Mouse (Mus musculus) right cerebral cortex, postnatal 10 days (tissue): ENCODE measurements around the gene Otoa.

Experiments
- DNase-seq, 2 experiments: peaks; one replicate each; pipeline ENCODE4 v3.0.0; 2021; ENCODE audit warnings: low spot score in 2 of 2

The Otoa gene

GRCm38 (mm10) chr7:121081350-121081749 is at the start of gene Otoa:
TSS of gene Otoa (plus strand) at chr7:121081650.
- DNase-seq: no peak

GRCm38 (mm10) chr7:121033856-121034652 is 47.4 kb upstream of the Otoa start, which contains the start of gene Mettl9:
TSS of gene Mettl9 (plus strand) at chr7:121034445.
- peak; percentile 97 for DNase-seq

- DNase-seq: no peak
Measured at GRCm38 (mm10) chr7:121034701-121035141, 46.7 kb upstream of the Otoa start.

DNA sequence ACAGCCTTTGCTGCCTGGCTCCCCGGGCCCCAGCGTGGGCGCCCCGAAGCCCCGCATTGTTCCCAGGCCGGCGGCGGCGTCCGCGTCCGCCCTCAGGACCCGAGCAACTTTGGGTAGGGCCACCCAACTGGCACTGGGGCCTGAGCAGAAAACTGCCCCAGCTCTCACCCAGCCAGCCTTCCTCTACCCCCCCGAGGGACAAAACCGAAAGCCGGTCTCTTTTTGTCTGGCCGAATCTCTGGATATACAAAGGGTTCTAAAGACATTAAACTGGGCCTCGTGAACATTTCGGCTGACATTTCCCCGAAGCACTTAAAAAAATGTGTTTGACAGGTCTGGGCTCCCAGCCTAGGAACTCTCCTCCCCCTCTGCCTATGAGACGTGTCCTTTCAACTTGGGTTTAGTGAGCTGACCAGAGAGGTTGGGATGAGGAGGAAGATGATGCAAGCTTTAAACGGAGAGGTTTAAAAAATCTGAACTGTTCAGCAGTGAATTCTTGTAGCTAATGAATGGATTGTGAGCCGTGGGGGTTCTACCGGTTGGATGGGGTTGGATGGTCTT is 46.2 kb upstream of the Otoa start:
- peak; percentile 33 to 48 for DNase-seq

DNA sequence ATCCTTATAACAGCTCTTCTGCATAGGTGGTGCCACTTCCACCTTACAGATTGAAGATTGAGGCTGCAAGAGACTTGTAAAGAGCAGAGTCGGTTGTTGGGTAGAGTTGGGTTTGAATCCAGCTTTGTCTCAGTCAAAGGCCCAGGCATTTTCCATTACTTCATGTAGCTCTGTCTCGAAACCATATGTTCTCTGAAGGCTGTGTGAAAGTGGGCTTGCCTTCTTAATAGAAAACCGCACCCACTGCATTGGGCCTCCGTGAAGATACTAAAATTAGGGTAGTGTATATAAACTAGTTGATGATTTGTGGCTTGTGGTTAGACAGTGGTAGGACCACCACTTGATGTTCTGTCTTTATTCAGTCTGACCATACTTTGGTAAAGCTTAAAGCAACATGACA is 40.9 kb upstream of the Otoa start:
- no peak for DNase-seq

DNA sequence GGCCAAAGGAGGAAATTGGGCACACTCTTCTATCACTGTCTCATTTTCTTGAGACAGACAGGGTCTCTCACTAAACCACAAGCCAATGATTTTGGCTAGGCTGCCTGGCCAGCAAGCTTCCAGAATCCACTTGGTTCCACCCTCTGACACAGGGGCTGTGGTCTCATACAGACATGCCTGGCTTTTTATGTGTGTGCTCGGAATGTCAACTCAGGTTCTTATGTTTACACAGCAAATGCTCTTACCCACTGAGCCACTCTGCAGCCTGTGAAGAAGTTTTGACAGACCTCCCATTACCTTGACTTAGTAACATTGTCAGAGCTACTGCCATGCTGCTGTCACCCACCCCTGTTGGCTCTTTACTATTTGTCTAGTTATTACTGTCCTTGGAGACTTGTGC is 39.5 kb upstream of the Otoa start:
- no peak for DNase-seq

DNA sequence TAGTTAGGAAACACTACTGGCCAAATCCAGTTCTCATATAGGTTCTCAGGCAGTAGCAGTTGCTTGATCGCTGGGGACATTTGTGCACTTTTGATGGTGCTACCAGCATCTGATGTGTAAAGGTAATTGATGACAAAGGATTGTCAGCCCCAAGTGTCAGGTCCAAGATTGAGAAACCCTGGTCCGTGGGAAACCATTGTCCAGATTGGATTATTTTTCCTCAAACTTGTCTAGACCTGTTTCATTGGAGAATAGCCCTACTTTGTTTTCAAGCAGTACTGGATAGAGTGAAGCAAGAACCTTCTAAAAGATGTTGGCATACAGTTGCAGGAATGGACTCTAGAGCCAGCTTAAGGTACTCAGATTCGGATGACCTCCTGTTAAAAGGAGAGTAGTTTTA is 38.4 kb upstream of the Otoa start:
- no peak for DNase-seq

GRCm38 (mm10) chr7:121043510-121043909 is 37.9 kb upstream of the Otoa start:
- no peak for DNase-seq

DNA sequence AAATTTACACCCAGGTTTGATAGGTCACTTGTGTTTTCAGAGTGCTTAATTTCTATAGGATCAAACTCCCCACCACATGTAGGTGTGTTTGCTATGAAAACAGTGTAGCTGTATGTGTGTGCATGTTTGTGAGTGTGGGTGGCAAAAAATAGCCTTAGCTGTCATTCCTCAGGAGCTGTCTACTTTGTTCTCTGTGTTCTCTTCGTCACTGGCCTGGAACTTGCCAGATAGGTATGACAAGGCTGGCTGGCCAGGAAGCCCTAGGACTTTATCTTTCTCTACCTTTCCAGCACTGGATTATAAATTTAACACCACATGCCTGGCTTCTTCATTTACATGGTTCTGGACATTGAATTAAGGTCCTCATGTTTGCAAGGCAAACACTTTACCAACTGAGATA is 37.2 kb upstream of the Otoa start:
- DNase-seq: no peak

- DNase-seq: no peak
Measured at GRCm38 (mm10) chr7:121045671-121046453, 35.6 kb upstream of the Otoa start.

GRCm38 (mm10) chr7:121047624-121048023 is 33.8 kb upstream of the Otoa start:
- DNase-seq: no peak

DNA sequence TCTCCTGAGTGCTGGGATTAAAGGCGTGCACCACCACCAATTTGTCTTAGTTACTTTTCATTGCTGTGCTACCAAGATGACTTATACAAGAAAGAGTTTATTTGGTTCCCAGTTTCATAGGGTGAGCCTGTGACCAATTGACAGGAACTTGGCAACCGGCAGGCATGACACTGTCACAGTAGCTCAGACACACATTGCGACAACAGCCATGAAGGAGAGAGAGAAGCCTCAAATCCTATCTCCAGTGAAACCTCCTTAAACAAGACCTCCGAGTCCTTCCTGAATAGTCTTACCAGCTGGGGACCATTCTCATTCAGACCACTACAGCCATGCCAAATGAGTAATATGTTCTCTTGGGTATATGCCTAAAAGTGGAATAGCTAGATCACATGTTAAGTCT is 28.4 kb upstream of the Otoa start:
- DNase-seq: no peak

GRCm38 (mm10) chr7:121059477-121060218 is 21.8 kb upstream of the Otoa start:
- DNase-seq: no peak

GRCm38 (mm10) chr7:121064309-121064708 is 17.1 kb upstream of the Otoa start:
- DNase-seq: peak in 1 of 2 experiments; percentile 40

DNA sequence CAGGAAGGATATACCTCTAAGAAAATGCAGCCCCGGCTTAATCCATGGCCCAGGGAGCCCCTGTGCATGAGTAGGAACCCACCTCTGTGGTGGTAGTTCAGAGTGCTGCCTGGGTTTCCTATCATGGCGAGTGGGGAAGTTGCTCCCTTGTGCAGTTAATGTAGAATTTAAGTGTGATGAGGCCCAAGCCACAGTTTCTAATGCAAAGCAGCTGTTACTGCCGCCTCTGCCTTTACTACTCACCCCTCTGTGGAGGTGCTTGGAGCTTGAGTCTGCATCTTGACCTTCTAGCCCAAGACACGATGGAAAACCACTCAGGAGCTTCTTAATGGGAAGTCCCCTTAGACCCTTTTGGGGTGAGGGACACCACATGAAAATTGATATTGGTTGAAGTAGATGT is 10.2 kb upstream of the Otoa start:
- no peak for DNase-seq

DNA sequence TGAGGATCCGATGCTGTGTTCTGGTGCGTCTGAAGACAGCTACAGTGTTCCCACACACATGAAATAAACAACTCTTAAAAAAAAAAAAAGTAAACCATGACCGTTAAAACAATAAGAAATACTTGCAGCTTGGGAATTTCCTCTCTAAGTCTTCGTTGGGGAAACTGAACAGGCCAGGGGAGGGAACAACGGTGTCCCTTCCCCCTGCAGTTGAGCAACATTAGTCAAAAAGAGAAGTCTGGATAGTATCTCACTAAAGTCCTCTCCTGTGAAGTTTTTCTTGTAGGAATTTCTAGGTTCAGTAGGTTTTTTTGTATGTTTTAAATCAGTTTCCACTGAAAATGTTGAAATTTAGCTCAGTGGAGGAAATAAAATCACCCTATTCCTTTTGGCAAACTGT is 8.9 kb upstream of the Otoa start:
- DNase-seq: no peak

DNA sequence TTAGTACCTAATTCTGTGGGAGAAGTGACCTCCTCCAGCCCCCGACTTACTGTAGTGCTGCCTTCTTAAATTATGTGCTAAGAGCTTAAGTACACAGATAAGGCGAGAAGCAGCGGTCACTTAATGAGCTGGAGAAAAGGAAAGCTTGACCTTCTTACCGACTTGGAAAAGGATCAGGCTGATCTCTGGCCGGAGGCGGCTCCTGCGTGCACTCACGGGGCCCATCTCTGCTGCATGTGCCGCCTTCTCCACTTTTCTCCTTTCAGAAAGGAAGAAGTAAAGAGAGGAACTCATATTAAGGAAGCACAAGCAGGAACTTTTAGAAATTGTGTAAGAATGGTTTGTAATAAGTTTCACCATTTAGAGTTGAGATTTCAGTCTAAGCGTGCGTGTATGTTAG is 7.2 kb upstream of the Otoa start, which contains the start of gene Igsf6:
Igsf6 (minus strand) TSS at position 292 of the 400 bp plus-strand sequence.
- no peak for DNase-seq

GRCm38 (mm10) chr7:121074801-121075400 is 6.5 kb upstream of the Otoa start:
- DNase-seq: no peak

DNA sequence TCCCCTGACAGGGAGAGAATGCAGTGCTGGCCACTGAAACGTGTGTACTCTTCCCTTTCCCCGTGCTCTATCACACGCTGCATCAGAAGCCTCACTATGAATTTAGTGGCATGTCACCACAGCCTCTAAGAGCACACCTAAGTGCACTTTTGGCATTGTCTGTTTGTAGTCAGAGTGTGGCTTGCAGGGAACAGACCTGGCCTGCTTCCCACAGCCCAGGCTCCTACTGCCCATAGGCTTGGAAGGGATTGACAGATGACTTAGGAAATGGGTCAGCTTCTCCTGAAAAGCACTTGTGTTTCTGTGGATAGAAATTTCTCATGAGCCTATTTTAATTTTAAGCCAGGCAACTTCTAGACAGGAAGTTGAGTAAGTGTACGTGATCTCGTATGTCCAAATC is 6.0 kb upstream of the Otoa start:
- DNase-seq: no peak

DNA sequence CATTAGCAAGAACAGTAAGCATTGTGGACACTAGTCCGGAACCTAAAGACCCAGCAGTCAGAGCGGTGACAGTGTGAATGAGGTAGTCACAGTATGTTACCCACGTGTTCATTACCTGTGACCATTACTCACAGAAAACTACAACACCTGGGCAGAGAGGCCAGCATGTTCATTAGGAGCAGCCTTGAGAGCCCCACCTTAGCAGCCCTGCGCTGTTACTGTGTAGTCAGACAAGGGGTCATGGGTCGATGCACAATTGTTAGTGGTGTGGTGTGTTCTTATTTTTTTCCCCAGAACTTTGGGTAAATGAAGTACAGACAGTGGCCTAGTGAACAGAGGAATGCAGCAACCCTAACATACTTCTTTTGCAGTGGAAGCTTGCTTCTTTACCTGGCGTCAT is 4.1 kb upstream of the Otoa start:
- no peak for DNase-seq

DNA sequence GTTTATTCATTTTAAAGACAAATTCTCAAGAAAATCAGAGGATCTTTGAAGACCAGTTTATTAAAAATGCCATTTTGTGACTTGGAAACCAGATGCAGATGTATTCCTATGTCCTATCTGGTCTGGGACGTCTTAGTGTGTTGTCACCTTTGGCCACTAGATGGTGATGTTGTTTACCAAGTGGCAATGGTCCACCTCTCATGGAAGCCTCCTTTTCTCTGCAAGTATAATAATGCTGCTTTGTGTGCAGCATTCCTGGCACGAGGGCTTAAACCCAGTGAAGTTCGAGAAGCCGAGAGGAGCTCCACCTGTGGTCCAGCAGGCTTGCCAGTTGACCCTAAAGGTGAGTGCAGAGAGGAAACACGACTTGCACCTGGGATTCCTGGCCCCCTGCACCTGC is 3.6 kb upstream of the Otoa start:
- DNase-seq: peak; percentile 80 to 81
